Mouse (Mus musculus): Measurements from ENCODE around the gene Rab11fip3.
A peak's percentile ranks its signal among the peaks of the same experiment; 100 is the strongest.
"Not testable (repeated sequence)": the region's sequence is repeated elsewhere in the genome, so short reads cannot be mapped to it uniquely, and the experiment has no call there.

The Rab11fip3 gene

DNA sequence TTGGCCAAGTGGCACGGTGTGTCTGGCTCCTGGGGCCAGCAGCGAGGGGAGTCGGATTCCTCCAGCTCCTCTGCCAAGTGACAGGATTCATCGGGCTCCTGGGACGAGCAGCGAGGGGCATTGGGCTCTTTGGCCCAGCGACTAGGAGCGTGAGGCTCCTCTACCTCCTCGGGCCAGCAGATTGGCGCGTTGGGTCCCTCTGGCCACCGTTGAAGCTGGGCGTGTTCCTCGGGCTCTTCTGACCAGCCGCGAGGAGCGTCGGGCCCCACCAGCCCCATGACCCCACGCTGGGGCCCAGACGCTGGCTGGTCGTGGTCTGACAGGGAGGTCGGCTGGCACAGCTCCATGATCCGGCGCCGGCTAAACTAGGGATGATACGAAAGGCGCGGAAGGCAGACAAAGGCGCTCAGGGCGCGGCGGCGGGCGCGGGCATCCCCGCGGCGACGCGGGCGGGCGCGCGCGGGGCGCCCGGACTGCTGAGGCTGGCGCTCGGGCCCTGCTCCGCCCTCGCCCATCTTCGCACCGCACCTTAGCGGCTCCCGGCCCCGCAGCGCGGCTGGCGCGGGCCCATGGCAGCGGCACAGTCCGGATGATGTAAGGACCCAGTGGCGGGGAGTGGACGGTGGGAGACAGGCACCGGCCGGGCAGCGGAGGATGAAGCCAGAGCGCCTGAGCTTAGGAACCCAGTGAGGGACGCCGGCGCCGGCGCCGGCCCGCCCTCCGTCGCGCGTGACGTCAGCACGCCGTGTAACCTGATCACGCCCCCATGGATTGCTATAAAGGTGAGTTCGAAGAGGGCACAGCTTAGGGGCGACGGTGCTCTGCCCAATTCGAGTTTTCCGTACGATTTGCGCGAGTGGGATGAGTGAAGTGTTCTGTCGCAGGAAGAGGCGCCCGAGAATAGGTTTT lies at the start of gene Rab11fip3:
TSS of gene Rab11fip3 (minus strand) at position 725 of the 909 bp plus-strand sequence.
- peak; percentile 85 for DNase-seq

DNA sequence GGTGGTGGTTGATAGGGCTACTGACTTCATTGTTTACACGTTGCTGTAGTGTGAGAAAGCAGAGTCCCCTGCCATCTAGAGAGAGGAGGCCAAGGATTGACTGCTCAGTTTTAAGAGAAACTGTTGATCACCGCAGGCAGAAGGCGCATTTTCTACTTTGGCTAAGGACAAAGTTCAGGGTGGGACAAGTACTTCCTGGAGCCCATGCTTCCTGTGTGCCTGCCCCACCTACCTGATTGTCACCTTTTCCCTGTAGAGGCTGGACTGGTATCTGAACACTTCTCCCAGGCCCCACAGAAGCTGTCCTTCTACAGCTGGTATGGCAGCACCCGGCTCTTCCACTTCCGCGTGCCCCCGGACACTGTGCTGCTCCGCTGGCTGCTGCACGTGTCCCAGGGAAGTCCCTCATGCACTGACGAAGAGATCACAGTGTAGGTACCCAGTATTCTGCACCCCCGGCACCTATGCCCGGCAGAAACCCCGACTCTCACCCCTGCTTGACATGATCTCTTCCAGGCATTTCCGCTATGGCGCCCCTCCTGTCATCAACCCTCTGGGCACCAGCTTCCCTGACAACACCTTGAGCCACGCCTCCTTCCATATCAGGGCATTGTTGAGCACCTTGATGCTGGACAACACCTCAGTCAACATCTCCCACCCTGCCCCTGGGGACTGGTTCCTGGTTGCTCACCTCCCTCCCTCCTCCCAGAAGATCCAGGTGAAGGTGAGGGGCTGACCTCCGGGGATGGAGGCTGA lies 47.3 kb upstream of the Rab11fip3 start:
- DNase-seq = no peak

DNA sequence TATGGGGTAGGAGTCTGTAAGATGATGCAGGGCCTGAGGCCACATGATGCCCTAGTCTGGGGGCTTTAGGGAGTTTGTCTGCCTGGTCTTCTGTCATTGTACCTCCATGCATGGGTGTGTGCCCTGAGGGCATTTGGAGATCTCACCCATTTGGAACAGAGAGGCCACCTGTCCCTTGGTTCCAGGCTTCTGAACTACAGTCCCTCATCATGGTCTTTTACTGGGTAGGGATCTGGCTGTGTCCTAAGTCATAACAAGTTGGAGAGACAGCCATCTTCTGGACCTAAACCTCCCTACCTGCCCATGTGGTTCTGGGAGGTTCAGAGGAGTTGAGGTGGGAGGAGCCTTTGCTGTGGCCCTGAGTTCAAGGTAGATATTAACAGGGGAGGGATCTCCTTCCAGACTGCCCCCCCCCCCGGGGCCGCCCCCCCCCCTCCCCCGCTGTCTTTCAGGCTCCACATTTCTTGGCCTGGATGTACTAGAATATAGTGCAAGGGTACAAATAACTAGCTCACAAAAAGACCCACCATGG lies 46.7 kb upstream of the Rab11fip3 start:
- no peak for DNase-seq

DNA sequence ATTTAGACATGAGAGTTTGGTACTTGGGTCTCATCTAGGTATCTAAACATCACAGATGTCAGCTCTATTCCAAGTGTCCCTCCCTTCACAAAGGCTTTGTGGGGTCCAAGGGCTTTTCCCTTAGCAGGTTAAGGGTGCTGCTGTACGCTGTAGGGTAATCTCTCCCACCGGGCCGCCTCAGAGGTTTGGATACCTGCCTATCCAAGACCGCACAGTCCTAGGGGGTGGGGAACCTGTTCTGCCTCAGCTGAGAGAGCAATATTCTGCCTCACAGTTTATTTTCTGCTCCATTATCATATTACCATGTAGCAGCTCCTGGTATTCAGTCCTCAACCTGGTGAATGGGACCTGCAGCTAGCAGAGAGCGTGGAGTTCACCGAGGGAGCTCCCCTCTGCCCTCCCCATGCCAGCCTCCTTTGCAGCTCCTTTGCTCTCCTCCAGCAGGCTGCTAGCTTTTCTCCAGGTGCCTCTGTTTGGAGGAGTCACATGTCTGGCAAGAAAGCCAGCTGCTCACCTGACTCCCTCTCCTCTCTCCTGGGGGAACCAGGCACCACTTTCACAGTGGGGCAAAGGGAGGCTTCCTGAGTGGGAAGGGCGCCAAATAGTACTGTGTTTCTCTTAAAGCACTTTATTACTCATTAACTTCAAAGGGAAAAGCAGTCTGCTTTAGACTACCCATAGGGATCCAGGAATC lies 46.0 kb upstream of the Rab11fip3 start:
- no peak for DNase-seq

DNA sequence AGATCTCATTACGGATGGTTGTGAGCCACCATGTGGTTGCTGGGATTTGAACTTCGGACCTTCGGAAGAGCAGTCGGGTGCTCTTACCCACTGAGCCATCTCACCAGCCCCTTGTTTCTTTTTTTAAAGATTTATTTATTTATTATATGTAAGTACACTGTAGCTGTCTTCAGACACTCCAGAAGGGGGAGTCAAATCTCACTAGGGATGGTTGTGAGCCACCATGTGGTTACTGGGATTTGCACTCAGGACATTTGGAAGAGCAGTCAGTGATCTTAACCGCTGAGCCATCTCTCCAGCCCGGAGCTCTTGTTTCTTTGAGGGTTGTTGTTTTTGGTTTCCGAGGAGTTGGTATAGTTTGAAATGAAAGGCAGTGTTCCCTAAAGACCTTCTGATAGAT lies 45.1 kb upstream of the Rab11fip3 start:
- not testable (repeated sequence) for DNase-seq

DNA sequence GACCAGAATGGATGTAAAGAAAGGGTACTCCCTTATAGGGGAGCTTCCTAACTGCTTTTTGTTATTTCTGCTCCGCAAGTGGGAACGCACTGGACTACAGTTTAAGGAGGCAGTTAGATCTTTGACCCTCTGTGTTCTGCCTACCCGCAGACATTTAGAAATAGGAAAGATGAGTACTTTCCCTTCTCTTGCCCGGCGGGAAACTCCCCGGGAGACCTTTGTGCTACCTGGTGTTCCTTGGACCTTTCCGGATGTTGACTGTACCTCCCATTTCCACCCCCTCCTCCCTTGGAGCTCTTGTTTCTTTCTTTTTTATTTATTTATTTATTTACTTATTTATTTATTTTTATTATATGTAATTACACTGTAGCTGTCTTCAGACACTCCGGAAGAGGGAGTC lies 44.7 kb upstream of the Rab11fip3 start:
- no peak for DNase-seq

DNA sequence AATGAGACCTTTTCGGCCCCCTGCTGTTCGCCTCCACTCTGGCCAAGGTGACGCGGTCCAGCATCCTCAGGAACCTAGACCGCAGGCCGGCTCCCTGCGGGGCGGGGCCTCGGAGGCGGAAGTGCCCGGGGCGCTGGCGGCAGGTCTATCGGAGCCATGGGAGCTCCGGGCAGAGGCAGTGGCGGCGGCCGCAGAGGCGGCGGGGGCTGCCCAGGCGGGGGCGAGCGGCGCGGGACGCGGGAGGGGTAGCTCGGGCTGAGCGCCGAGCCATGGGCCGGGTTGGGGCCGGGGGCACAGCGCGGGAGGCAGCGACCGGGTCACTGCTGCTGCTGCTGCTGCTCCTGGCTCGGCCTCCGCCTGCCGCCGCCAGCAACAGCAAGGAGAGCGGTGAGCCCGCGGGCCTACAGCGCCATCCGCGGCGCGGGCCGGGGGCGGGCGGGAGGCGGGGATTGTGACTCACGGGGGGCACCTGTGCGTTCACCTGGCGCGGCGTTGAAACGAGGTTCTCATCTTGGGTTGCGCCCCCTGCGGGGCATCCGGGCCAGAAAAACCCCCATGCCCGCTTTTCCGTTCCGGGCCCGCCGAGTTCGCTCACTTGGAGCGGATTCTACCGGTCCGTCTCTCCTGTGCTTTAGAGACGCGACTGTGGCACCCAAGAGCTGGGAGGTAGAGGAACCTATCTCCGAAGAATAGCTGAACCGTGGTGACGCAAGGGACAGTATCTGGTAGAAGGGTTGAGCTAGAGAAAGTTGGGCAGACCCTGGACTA lies 44.0 kb upstream of the Rab11fip3 start, which contains the start of gene Tmem8:
TSS of gene Tmem8 (plus strand) at position 119 of the 768 bp plus-strand sequence.
- peak; percentile 81 for DNase-seq

DNA sequence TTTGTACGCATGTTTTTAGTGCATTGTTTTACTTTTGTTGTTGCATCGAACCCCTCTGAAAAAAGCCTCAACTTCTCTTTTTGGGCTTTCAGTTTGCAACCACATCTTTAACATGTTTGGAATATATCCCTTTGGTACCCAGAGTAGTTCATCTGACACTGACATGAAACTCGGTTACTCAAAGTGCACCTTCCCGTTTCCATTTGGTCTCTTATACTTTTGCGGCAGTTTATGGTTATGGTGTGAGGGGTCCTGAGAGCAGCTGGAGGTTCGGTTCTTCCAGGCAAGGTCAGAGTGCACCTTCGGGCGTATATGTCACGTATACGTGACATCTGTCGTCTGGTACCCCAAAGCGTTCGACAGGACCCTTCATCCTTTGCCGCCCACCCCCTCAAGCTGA lies 43.4 kb upstream of the Rab11fip3 start:
- DNase-seq = no peak

DNA sequence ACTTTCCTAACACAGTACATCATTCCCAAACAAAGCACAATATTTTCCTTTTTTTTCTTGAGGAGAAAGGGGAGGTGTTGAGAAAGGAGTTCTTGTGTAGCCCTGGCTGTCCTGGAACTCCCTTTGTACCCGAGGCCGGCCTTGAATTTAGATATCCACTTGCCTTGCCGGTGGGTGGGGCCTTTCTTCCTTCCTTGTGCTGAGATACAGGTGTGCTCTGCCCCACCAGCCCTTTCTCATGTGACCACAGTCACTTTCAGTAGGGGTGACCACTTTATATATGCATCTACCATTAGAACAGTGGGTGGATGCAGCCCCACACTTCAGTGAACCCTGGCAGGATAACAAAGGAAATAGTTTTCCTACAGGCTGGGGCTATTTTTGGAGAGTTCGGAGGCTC lies 42.4 kb upstream of the Rab11fip3 start:
- no peak for DNase-seq

DNA sequence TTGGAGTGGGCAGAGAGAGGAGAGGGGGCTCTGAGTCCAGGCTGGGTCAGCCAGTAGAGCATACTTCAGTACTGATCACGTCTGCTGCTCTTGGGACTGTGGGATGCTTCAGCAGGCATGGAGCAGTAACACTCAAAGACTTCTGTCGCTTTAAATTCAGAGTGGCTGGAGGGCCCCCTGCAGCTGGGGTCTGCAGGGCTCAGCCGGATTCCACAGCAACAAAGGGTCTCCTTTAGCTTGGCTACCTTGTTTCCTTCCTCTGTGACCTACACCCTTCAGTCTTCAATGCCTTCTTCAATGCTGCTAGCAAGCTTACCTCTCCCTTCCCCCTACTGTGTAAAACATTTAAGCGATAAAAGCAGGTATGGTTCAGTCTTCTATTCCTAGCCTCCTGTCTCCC lies 41.7 kb upstream of the Rab11fip3 start:
- DNase-seq = no peak

DNA sequence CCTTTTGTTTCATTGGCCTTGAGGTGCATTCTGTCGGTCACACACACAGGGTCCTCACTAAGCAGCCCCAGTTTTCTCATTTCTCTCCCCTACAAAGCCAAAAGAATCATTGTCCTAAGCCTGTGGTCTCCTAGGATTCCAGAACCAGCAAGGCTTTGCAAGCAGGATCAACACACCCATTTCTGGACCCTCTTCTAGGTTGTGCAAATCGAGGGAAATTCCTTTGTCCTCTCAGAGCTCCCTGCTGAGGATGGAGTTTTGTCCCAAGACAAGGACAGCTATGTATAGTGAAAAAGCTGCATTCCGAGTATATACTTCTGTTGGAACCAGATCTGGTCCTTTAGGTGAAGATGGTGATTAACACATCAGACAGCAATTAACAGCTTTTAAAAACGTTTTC lies 40.8 kb upstream of the Rab11fip3 start:
- no peak for DNase-seq

DNA sequence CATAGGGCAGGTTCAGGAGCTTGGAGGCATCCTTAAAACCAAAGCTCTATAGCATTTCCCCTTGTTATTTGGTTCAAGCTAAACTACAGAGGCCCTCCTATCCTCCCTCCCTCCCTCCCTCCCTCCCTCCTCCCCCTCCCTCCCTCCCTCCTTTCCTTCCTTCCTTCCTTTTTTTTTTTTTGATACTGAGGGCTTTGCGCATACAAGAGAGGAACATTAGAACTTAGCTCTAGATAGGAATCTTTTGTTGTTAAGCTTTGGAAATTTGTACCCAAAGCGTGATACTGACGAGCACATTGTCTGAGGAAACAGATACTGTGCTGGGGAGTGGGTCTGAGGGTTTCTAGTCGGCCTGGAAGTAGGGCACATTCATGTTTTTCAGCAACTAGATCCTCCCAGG lies 36.3 kb upstream of the Rab11fip3 start:
- DNase-seq = no peak

DNA sequence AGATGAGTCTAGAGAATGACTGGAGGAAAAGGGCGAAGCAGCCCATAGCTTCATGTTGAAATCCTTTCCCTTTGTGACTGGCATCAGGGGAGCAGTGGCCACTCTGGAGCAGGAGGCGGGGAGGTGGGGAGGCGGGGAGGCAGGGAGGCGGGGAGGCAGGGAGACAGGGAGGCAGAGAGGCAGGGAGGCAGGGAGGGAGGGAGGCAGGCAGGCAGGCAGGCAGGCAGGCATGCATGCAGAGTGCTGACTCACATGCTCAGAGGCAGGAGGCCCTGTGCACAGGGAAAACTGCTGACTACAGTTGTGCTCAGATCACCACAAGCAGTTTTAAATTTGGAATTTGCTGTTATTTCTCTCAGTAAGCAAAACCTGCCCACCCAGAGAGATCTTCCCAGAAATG lies 32.1 kb upstream of the Rab11fip3 start:
- no peak for DNase-seq

DNA sequence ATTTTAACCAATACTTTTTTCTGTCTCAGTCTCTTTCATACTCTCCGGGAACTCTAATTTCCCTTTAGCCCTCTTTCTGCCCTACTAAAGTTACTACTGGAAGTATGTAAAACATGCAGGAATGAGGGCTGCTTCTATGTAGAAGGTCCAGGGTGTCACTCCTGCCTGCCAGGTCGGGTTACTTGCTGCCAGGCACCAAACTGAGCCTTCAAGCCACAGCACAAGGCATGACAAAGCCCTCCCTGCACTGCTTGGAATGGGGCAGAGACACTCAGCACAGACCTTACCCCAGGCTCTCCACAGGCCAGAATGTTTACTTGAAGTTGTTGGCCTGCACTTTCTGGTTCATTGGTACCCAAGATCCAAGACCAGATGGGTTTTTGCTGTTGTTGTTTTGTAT lies 30.8 kb upstream of the Rab11fip3 start:
- DNase-seq = no peak

DNA sequence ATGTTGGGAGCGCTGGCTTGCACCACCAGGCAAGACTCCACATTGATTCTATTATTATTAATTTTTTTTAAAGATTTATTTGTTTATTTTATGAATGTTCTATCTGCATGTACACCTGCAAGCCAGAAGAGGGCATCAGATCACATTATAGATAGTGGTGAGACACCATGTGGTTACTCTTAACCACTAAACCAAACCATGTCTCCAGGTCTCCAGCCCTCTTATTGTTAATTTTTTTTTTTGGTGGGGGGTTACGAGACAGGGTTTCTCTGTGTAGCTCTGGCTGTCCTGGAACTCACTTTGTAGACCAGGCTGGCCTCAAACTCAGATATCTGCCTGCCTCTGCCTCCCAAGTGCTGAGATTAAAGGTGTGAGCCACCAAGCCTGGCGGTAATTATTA lies 30.0 kb upstream of the Rab11fip3 start:
- not testable (repeated sequence) for DNase-seq

DNA sequence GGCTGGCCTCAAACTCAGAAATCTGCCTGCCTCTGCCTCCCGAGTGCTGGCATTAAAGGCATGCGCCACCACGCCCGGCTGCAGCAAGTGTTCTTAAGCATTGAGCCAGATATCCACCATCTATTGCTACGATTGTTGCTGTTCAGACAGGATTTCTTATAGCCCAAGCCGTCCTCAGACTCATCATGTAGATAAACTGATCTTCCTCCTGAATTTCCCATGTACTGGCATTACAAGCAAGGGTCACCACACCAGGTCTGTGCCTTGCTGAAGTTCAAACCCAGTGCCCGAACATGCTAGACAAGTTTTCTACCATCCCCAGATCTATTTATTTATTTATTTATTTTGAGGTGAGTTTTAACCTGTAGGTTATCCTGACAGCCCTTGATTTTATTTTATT lies 29.1 kb upstream of the Rab11fip3 start:
- no peak for DNase-seq

DNA sequence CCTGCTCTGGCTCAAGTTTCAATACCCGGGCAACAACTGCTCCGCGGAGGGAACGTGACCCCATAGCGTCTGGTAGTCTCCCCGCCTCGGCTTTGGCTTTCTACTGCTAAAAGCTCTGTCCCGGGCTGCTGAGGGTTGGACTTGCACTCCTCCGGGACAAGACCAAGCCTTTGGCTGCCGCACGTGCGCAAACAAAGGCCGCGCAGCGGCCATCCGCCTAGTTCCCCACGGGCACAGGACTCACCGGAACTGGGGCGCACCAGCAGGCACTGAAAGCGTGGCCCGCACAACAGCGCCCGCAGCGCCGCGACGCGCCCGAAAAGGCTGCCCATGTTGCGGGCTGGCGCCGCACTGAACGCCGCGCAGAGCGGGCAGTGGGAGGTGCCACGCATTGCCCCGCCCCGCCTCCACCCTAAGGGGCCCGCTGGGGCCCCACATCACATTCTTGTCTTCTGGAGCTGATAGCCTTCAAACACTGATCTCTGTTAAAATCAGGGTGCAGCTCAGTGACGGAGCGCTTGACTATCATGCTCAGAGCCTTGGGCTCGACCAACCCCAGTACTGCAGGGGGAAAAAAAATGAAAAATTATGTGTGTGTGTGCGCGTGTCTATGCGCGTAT lies 25.9 kb upstream of the Rab11fip3 start, which contains the start of gene Nme4:
TSS of gene Nme4 (minus strand) at position 482 of the 620 bp plus-strand sequence.
- DNase-seq = peak; percentile 77

DNA sequence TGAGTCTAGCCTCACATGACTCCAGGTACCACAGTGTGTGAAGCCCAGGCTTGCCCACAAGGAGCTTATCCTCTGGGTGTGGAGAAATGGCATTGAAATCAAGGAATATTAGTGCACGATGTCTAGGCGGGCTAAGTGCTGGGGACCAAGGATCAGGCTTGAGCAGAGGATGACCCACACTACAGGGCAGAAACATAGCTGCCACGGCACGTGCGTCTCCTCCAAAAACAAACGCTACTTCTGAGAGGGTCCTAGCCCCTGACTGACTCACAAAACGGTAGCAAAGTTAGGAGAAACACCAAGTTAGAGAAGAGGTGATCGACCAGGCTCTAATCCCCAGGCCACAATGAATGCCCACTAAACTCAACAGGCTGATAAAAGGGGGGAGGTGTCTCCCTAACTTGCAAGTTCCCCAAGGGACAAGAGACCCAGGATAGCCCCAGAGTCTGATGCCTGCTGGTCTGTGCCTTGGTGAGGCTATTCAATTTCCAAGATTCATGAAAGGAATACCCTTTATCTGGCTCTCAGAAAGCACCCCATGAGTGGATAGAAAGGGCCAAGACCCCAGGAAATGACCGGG lies 25.3 kb upstream of the Rab11fip3 start:
- DNase-seq = no peak

DNA sequence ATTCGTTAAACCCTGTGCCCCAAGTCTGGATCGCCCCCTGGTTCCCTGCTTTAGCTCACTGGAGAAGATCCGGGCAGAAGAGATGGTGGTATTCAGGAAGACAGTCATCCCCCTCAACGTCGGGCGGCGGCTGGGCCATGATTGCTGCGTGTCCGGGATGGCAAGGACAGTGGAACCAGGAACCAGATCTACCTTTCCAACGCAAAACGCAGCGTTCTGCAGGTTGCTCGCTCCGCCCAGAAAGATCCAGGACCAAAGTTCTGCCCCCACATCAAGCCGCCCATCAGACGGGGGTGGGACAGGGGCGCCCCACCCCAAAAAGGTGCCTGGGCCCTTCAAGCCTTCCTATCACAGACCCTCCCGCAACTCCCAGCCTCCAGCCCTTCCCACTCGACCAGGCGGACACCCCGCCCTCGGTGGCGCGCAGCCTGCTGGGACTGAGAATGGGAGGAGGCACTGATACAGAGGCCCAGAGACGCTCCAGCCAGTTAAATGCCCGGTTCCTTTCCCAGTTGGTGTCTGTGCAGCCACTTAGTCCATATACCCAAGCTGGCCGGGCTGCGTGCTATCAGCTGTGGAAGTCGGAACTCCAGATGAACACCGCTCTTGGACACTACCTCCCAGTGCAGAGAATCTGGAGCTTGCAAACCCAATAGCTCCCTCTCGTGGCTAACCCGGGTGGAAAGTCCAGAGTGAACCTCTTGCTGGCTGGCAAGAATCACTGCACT lies 20.7 kb upstream of the Rab11fip3 start, which contains the start of gene Decr2:
TSS of gene Decr2 (minus strand) at position 433 of the 728 bp plus-strand sequence.
- peak; percentile 87 for DNase-seq

DNA sequence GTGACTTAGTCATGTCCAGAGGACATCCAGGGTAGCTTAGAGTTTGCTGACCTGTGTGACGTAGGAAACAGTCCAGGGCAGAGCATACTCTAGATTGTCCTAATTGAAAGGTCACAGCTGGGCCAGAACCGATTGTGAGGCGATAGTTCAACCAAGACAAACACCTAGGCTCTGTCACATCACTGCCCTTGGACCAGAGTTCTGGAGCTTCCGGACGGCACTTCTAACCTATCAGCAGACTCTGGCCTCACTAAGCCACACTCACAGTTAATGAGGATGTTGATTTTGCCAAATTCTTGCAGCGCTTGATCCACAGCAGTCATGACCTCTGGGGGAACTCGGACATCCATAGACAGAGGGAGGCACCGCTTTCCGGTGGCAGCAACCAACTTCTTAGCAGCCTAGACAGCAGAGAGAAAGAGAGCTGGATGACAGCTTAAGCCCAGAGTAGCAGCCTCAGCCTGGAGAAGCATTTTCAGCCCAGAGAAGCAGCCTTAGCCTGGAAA lies 17.8 kb upstream of the Rab11fip3 start:
- DNase-seq = no peak
